Mouse (Mus musculus) layer of hippocampus, postnatal 36 days (tissue): ENCODE data around the gene 3100002H09Rik. TPM values are rescaled to one million over a fixed set of nuclear protein-coding genes. Genes with fewer than 3 reads are reported as not detected.

ENCODE experiments used
- total RNA-seq, 2 experiments: library from RNA; stranded (reverse); gene quantifications; 2 replicates each; pipeline ENCODE4 v1.2.3; 2021

3100002H09Rik gene
- total RNA-seq, 2 experiments from 2014 or later, result 1.1 to 1.4 TPM

Other genes starting within 250 kb of the 3100002H09Rik start
- 10 to 100 TPM; 42.7 to 44.9 TPM for gene Pou3f1, start 46.0 kb upstream of the 3100002H09Rik start, total RNA-seq
- 10 to 100 TPM; 15.9 to 16.9 TPM for gene Utp11, start 82.8 kb upstream of the 3100002H09Rik start, total RNA-seq
- 1 to 10 TPM; 1.7 to 2.4 TPM for gene Fhl3, start 89.9 kb upstream of the 3100002H09Rik start, total RNA-seq
- 10 to 100 TPM; 34.9 to 35.4 TPM for gene Sf3a3, start 104.0 kb upstream of the 3100002H09Rik start, total RNA-seq
- gene Inpp5b, start 131.0 kb upstream of the 3100002H09Rik start, total RNA-seq, result 10 to 100 TPM; 40.9 to 51.4 TPM
- gene Mtf1, start 191.3 kb upstream of the 3100002H09Rik start, total RNA-seq, result 10 to 100 TPM; 25.1 to 29.6 TPM
- gene Yrdc, start 239.9 kb upstream of the 3100002H09Rik start, total RNA-seq, result 10 to 100 TPM; 32.0 to 33.5 TPM
- gene 1110065P20Rik, start 240.4 kb upstream of the 3100002H09Rik start, total RNA-seq, result 10 to 100 TPM; 87.1 to 93.6 TPM